Mouse (Mus musculus) kidney, adult 2 months (tissue): Measurements from ENCODE around the gene Sympk. TPM values are rescaled to one million over a fixed set of nuclear protein-coding genes. Genes with fewer than 3 reads are reported as not detected.
"Not testable (repeated sequence)": the region's sequence is repeated elsewhere in the genome, so short reads cannot be mapped to it uniquely, and the experiment has no call there.

ENCODE experiments used
- DNase-seq: peaks from one replicate; pipeline ENCODE4 v3.0.0; 2021
- H3K27ac ChIP-seq: fragments of 200-500 bp; 2 replicates; pipeline ENCODE4 v1.5.1; 2012; ENCODE audit warnings: low read depth, low read length, control low read depth, inconsistent platforms; ENCODE audit not compliant: insufficient read depth
- H3K27me3 ChIP-seq: fragments of 200-500 bp; replicated peaks from 2 replicates; pipeline ENCODE4 v1.6.1; 2012; ENCODE audit warnings: mild to moderate bottlenecking, moderate library complexity, low read length, inconsistent platforms; ENCODE audit not compliant: control insufficient read depth, insufficient read depth
- H3K36me3 ChIP-seq: fragments of 200-500 bp; 2 replicates; pipeline ENCODE4 v1.6.1; 2012; ENCODE audit warnings: mild to moderate bottlenecking, moderate library complexity, low read length, inconsistent platforms; ENCODE audit not compliant: control insufficient read depth, insufficient read depth
- H3K4me1 ChIP-seq: fragments of 200-500 bp; 2 replicates; pipeline ENCODE4 v1.6.1; 2011; ENCODE audit warnings: low read length; ENCODE audit not compliant: control insufficient read depth, insufficient read depth
- H3K4me3 ChIP-seq: fragments of 200-500 bp; 2 replicates; pipeline ENCODE4 v1.5.1; 2011; ENCODE audit warnings: mild to moderate bottlenecking, low read depth, low read length, control low read depth; ENCODE audit not compliant: insufficient read depth
- CTCF ChIP-seq: fragments of 200-500 bp; conservative IDR thresholded peaks from 2 replicates; pipeline ENCODE4 v1.5.1; 2011; ENCODE audit warnings: low read depth, mild to moderate bottlenecking, control low read depth, low read length, moderate library complexity, mixed read lengths; ENCODE audit not compliant: insufficient read depth, insufficient read length
- POLR2A ChIP-seq: fragments of 200-500 bp; IDR thresholded peaks from one replicate; pipeline ENCODE4 v1.6.1; 2011; ENCODE audit warnings: low read depth, low read length, control low read depth
- WGBS: fragments of 180-500 bp; shearing (Covaris S2); methylation state at CpG from one replicate; pipeline ENCODE4 v1.1.7; 2018; 5-methylcytosine and 5-hydroxymethylcytosine counted together
- polyA plus RNA-seq: library from polyadenylated mRNA; depleted of rRNA; stranded (reverse); fragments of >200 nt; gene quantifications from 2 replicates; pipeline ENCODE4 v1.2.3, GENCODE M21; 2012

Sympk gene
- polyA plus RNA-seq, 1 experiment, result 59.8 TPM

DNA sequence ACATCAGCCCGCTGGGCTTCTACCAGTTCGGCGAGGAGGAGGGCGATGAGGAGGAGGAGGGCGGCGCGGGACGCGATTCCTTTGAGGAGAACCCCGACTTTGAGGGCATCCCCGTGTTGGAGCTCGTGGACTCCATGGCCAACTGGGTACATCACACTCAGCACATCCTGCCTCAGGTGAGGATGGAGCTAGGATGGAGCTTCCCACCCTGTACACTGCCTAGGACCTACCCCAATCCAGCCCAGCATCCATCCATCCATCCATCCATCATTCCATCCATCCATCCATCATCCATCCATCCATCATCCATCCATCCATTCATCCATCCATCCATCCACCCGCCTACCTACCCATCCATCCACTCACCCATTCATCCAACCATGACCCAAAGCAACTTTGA lies 41.7 kb downstream of the Sympk start:
- Histone ChIP-seq H3K36me3 (no peaks in the 10 kb centered on the region), H3K27me3 (no peaks in the 10 kb centered on the region), H3K4me3 (no peak overlapping the region), H3K4me1 (no peaks in the 10 kb centered on the region), H3K27ac (no peak overlapping the region)
- WGBS, result 49% methylated on average over 13 of the region's 13 CpGs
- no peak for TF ChIP-seq POLR2A
- no peak for TF ChIP-seq CTCF
- DNase-seq, result no peak

DNA sequence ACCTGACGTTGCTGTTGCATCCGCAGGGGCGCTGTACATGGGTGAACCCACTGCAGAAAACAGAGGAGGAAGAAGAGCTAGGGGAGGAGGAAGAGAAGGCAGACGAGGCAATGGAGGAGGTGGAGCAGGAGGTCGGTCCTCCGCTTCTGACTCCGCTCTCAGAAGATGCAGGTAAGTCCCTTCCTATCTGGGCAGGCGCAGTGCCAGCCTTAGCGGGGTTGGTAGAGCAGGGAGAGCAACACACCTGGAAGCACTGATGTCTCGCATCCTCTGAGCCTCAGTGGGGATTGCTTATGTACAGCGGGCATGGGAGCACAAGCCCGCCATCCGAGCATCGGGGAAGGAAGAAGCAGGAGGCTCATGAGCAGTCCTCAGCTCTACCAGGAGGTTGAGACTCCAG lies 42.9 kb downstream of the Sympk start:
- no peak overlapping the region for H3K27ac ChIP-seq
- no peak overlapping the region for H3K4me3 ChIP-seq
- no peaks in the 10 kb centered on the region for H3K27me3 ChIP-seq
- H3K4me1 ChIP-seq, result no peaks in the 10 kb centered on the region
- WGBS, result 40% methylated on average over 14 of the region's 14 CpGs
- DNase-seq, result no peak
- no peaks in the 10 kb centered on the region for H3K36me3 ChIP-seq
- TF ChIP-seq CTCF, result no peak
- TF ChIP-seq POLR2A, result no peak

DNA sequence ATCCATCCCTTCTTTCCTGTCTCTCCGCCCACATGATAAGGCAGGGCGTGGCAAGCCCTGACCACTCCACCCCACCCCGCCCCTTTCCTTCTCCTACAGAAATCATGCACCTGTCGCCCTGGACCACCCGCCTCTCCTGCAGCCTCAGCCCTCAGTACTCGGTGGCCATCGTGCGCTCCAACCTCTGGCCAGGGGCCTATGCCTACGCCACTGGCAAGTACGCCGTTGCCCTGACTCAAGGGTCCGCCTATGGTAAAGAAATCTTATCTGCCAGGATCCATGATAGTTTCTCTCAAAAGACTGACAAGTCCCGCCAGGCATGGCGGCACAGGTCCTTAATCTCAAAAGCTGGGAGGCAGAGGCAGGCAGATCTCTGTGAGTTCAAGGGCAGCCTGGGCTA lies 43.8 kb downstream of the Sympk start:
- no peak for DNase-seq
- Histone ChIP-seq H3K4me1 (no peaks in the 10 kb centered on the region), H3K27me3 (no peaks in the 10 kb centered on the region), H3K4me3 (no peak overlapping the region), H3K36me3 (no peaks in the 10 kb centered on the region), H3K27ac (no peak overlapping the region)
- WGBS, result 69% methylated on average over 14 of the region's 14 CpGs
- no peak for TF ChIP-seq POLR2A
- TF ChIP-seq CTCF, result no peak

DNA sequence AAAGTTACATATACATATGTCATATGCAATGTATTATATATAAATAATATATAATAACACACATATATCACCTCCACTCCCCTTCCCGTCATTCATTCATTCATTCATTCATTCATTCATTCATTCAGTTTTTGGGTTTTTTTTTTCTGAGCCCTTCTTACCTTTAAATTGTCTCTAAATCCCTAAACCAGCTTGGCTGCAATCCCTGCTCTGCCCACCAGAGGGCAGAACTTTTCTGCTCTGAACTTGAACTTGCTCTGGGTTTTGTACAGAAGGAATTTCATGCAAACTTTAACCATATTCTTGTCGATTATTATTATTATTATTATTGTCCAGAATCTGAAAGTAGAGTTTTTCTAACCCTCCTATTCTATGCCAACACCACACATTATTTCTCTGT lies 44.5 kb downstream of the Sympk start:
- Histone ChIP-seq H3K27ac (no peak overlapping the region), H3K4me3 (no peak overlapping the region), H3K36me3 (no peaks in the 10 kb centered on the region), H3K27me3 (no peaks in the 10 kb centered on the region), H3K4me1 (no peaks in the 10 kb centered on the region)
- no peak for TF ChIP-seq POLR2A
- TF ChIP-seq CTCF, result peak; percentile 78
- WGBS, result 2% methylated on average over 2 of the region's 2 CpGs
- peak; percentile 76 for DNase-seq

DNA sequence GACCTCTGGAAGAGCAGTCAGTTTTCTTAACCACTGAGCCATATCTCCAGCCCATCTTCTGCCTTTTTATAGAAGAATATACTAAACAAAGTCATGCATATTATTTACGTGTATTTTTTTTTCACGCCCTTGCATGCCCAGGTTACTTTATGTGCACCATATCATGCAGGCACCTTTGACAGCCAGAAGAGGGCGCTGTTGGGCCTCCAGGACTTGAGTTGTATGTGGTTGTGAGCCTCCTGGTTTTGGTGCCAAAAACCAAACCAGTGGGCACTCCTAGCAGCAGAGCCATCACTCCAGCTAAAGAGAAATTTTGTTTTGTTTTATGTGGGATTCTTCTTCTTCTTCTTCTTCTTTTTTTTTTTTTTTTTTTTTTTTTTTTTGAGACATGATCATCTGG lies 45.3 kb downstream of the Sympk start:
- DNase-seq, result no peak
- TF ChIP-seq POLR2A, result no peak
- TF ChIP-seq CTCF, result peak; percentile 60
- 44% methylated on average over 3 of the region's 3 CpGs for WGBS

DNA sequence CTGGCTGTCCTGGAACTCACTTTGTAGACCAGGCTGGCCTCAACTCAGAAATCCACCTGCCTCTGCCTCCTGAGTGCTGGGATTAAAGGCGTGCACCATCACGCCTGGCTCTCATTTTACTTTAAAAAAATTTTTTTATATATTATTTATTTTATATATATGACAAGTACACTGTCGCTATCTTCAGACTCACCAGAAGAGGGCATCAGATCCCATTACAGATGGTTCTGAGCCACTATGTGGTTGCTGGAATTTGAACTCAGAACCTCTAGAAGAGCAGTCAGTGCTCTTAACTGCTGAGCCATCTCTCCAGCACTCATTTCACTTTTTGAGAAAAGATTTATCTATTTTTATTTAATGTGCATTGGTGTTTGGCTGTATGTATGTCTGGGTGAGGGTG lies 46.8 kb downstream of the Sympk start:
- 49% methylated on average over 3 of the region's 3 CpGs for WGBS
- H3K36me3 ChIP-seq, DNase-seq, H3K27me3 ChIP-seq, H3K27ac ChIP-seq, H3K4me3 ChIP-seq, H3K4me1 ChIP-seq: not testable (repeated sequence)

More for the DNA sequence above, 45.3 kb downstream of the Sympk start:
- no peaks in the 10 kb centered on the region for H3K27me3 ChIP-seq
- H3K36me3 ChIP-seq, result no peaks in the 10 kb centered on the region
- no peak overlapping the region for H3K27ac ChIP-seq
- no peak overlapping the region for H3K4me3 ChIP-seq
- no peaks in the 10 kb centered on the region for H3K4me1 ChIP-seq

DNA sequence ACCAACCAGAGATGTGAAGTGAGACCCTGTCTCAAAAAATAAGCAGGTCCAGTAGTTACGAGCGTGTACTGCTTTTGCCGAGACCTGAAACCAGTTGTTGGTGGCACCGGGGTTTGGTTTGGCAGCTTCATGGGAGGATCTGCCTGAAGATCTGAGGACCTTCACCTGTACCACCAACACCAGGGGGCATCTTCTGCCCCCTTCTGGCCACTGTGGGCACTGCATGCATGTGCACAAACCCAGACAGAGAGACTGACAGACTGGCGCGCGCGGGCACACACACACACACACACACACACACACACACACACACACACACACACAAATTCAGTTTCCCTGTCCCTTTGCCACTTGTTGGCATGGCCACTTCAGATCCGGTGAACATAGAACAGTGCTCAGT lies 49.3 kb downstream of the Sympk start:
- TF ChIP-seq CTCF (peak; percentile 55), POLR2A (no peak)
- DNase-seq, result peak; percentile 63
- WGBS, result 75% methylated on average over 8 of the region's 9 CpGs

DNA sequence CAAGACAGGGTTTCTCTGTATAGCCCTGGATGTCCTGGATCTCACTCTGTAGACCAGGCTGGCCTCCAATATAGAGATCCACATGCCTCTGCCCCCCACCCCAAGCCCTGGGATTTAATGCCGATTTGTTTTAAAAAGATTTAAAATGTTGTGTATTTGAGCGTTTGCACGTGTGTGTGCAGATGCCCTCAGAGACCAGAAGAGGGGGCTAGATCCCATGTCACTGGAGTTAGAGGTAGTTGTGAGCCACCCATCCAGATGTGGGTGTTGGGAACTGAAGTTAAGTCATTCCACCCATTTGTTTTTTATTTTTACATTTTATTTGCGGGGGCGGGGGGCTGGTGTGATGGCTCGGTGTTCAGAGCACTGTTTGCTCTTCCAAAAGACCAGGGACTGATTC lies 50.3 kb downstream of the Sympk start:
- Histone ChIP-seq H3K4me1 (peaks cover 5% of the 10 kb centered on the region), H3K27ac (no peak overlapping the region), H3K27me3 (no peaks in the 10 kb centered on the region), H3K36me3 (no peaks in the 10 kb centered on the region), H3K4me3 (no peak overlapping the region)
- TF ChIP-seq POLR2A, result no peak
- DNase-seq, result no peak
- WGBS, result 96% methylated on average over 6 of the region's 6 CpGs

More for the DNA sequence above, 49.3 kb downstream of the Sympk start:
- Histone ChIP-seq H3K4me3 (no peak overlapping the region), H3K27ac (no peak overlapping the region), H3K36me3 (no peaks in the 10 kb centered on the region), H3K4me1 (peaks cover 5% of the 10 kb centered on the region), H3K27me3 (no peaks in the 10 kb centered on the region)

DNA sequence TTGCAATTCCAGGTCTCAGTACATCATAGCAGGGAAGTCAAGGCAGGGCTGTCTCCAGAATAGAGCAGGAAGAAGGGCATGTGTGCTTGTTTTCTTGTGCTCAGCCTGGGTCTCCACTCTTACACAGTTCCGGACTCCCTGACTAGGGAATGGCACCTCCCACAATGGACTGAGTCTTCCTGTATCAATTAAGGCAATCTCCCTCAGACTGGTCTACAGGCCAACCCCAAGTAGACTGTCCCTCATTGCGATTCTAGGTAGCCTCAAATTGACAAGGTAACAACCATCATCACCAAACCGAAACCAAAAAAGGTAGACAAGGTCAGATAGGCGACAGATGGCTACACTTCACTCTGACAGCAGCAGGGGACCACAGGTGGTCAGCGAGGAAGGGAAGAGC lies 51.1 kb downstream of the Sympk start:
- Histone ChIP-seq H3K4me1 (peaks cover 5% of the 10 kb centered on the region), H3K27ac (no peak overlapping the region), H3K36me3 (no peaks in the 10 kb centered on the region), H3K4me3 (peak overlapping the region; percentile 65), H3K27me3 (no peaks in the 10 kb centered on the region)
- no peak for TF ChIP-seq POLR2A
- TF ChIP-seq CTCF, result no peak
- no peak for DNase-seq
- WGBS, result 47% methylated on average over 5 of the region's 5 CpGs
